9 mouse cellular contexts compared by ENCODE assay signal in the genomic region with DNA sequence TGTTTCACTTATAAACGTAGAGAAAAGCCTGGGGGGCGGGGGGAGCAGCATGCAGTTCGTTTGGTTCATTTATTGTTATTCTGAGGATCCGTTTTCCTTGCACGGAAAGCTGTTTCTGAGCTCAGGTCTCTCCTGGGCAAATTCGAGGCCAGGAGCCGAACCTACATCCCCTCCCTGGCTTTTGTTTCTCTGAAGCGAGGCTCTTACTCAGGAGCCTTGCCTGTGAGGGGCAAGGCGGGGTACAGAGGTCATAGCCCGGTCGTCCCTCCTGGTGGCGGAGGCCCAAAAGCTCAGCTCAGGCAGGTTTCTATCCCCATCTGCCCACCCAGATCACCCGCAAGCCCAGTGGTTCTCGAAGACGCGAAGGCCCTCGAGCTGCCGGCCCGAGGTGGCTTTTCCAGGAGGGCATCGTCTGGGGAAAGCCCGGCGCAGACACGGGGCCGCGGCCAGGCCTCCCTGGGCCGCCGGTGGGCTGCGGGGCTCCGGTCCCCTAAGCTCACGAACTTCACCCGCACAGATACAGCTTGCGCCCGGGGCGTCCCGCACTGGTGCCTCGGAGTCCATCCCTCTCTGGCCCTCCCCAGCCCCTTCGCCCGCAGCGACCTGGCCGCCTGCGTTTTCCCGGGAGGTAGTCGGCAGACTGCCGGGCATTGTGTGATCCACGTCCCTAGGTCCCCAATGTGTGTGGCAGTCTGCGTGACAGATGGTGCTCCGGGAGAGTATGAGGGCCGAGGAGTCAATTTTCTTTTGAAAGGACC. TPM values are rescaled to one million over a fixed set of nuclear protein-coding genes. Genes with fewer than 3 reads are reported as not detected.
DNase-seq lines count a peak whose midpoint lies in the region; ATAC-seq and TF ChIP-seq lines count a peak whose summit lies in the region.
"Had no signal": no experiment of that assay in that cellular context is flagged by ENCODE, and none has a peak within 500 bp of the region (broad histone marks: within the 10 kb centered on the region; RNA-seq: fewer than 3 reads in every experiment).

No protein-coding gene starts in this region.

- H3K4me2 ChIP-seq in forebrain, embryonic 16.5 days (ENCODE audit: low read length) = peak overlapping the region; percentile 68
- H3K4me2 ChIP-seq in limb, embryonic 14.5 days (replicated peaks; ENCODE audit: low read depth, low read length, severe bottlenecking) = peak overlapping the region; percentile 55
- H3K4me2 ChIP-seq in stomach, embryonic 16.5 days (ENCODE audit: low read depth, low read length) = peak overlapping the region; percentile 38

- no peaks in the 10 kb centered on the region for H3K9me3 ChIP-seq in forebrain, embryonic 16.5 days (ENCODE audit: control insufficient read depth, low read length)
- H3K9me3 ChIP-seq in limb, embryonic 14.5 days (ENCODE audit: control insufficient read depth, low read length) = no peaks in the 10 kb centered on the region
- no peaks in the 10 kb centered on the region for H3K9me3 ChIP-seq in stomach, embryonic 16.5 days (replicated peaks; ENCODE audit: control insufficient read depth, low read length)

- peak overlapping the region; percentile 70 for H3K9ac ChIP-seq in forebrain, embryonic 16.5 days (replicated peaks; ENCODE audit: low read depth, low read length)
- H3K9ac ChIP-seq in limb, embryonic 14.5 days (ENCODE audit: low read depth, low read length, severe bottlenecking) = peak overlapping the region; percentile 25; the same call in 1 of the 2 replicates
- H3K9ac ChIP-seq in stomach, embryonic 16.5 days (ENCODE audit: low read length) = no peak overlapping the region

- ATAC-seq in forebrain, embryonic 16.5 days = peak; percentile 35; the same call in 1 of the 2 replicates
- no peak for ATAC-seq in limb, embryonic 14.5 days (ENCODE audit: low FRiP score, low read depth)
- no peak for ATAC-seq in stomach, embryonic 16.5 days (ENCODE audit: insufficient read depth, low FRiP score)
- no peak for ATAC-seq in frontal cortex, adult (ENCODE audit: low TSS enrichment)

- no peaks in the 10 kb centered on the region for H3K36me3 ChIP-seq in forebrain, embryonic 16.5 days (ENCODE audit: control insufficient read depth, insufficient read depth)
- no peaks in the 10 kb centered on the region for H3K36me3 ChIP-seq in limb, embryonic 14.5 days (ENCODE audit: control insufficient read depth, insufficient read depth, low read length)
- no peaks in the 10 kb centered on the region for H3K36me3 ChIP-seq in stomach, embryonic 16.5 days (ENCODE audit: control insufficient read depth, insufficient read depth, low read length)

- WGBS in forebrain, embryonic 16.5 days = under 1% methylated on average over 48 of the region's 48 CpGs
- WGBS in limb, embryonic 14.5 days = 2% methylated on average over 37 of the region's 48 CpGs
- 2% methylated on average over 48 of the region's 48 CpGs for WGBS in stomach, embryonic 16.5 days

- peak; percentile 18 to 32 for DNase-seq in layer of hippocampus, postnatal 10 days (ENCODE audit: low spot score in 2 of 2)
- no peak for DNase-seq in layer of hippocampus, adult 8-10 months (ENCODE audit: low spot score in 2 of 2)
- peak; percentile 81 for DNase-seq in cerebellum, adult 9-11 months
- DNase-seq in limb, embryonic 14.5 days (ENCODE audit: low spot score) = no peak
- no peak for DNase-seq in thymus, postnatal 25 days

- H3K27ac ChIP-seq in forebrain, embryonic 16.5 days (ENCODE audit: low read length) = peak overlapping the region; percentile 80
- H3K27ac ChIP-seq in limb, embryonic 14.5 days (replicated peaks; ENCODE audit: low read depth, low read length) = no peak overlapping the region
- H3K27ac ChIP-seq in stomach, embryonic 16.5 days (ENCODE audit: low read length) = no peak overlapping the region

- peaks cover 12% of the 10 kb centered on the region for H3K27me3 ChIP-seq in forebrain, embryonic 16.5 days (replicated peaks; ENCODE audit: control insufficient read depth, insufficient read depth, low read length)
- peaks cover 63% of the 10 kb centered on the region for H3K27me3 ChIP-seq in limb, embryonic 14.5 days (ENCODE audit: control insufficient read depth, insufficient read depth, low read length)
- H3K27me3 ChIP-seq in stomach, embryonic 16.5 days (ENCODE audit: control insufficient read depth, insufficient read depth, low read length) = peaks cover 64% of the 10 kb centered on the region

- H3K4me3 ChIP-seq in forebrain, embryonic 16.5 days (replicated peaks; ENCODE audit: low read length) = peak overlapping the region; percentile 50
- peak overlapping the region; percentile 37 for H3K4me3 ChIP-seq in limb, embryonic 14.5 days (replicated peaks; ENCODE audit: low read length)
- H3K4me3 ChIP-seq in stomach, embryonic 16.5 days (replicated peaks; ENCODE audit: low read length) = peak overlapping the region; percentile 27

- peaks cover 19% of the 10 kb centered on the region for H3K4me1 ChIP-seq in forebrain, embryonic 16.5 days (replicated peaks; ENCODE audit: control insufficient read depth, insufficient read depth, low read length)
- peaks cover 17% of the 10 kb centered on the region for H3K4me1 ChIP-seq in limb, embryonic 14.5 days (ENCODE audit: control insufficient read depth, insufficient read depth, low read length)
- H3K4me1 ChIP-seq in stomach, embryonic 16.5 days (ENCODE audit: control insufficient read depth, insufficient read depth, low read length) = peaks cover 15% of the 10 kb centered on the region; the same call in 1 of the 2 replicates

- TF ChIP-seq POLR2A in limb, embryonic 14.5 days (IDR thresholded peaks at IDR 0.05; ENCODE audit: borderline replicate concordance, extremely low read depth, insufficient read depth, insufficient read length) = no peak

RNA-seq across cellular contexts. Expression of gene Nhlh2, which starts 1.6 kb away (rescaled TPM):
- 1 to 10 TPM; 4.4 to 4.9 TPM for total RNA-seq in layer of hippocampus, postnatal 10 days (2021)
- 1 to 10 TPM in 3 of 4 experiments, under 1 TPM in 1; 0.79 to 1.4 (median 1.3) TPM for total RNA-seq in layer of hippocampus, adult 8-10 months (2022)
- 19.0 and 19.6 TPM in 2 replicates for polyA plus RNA-seq in forebrain, embryonic 16.5 days (2015; fragmentation: Nextera tagmentation; extraction: Ambion mirVana)
- polyA plus RNA-seq in limb, embryonic 14.5 days (2012; rRNA removed) = 0.03 and 0.08 TPM in 2 replicates
- polyA plus RNA-seq in limb, embryonic 14.5 days (2014; fragmentation: Nextera tagmentation; extraction: Ambion mirVana) = not detected in 2 replicates
- polyA plus RNA-seq in stomach, embryonic 16.5 days (2015; fragmentation: Nextera tagmentation; extraction: Ambion mirVana) = not detected in 2 replicates
- total RNA-seq: liver, adult 2 months had no signal
- polyA plus RNA-seq: liver, adult 2 months had no signal

Comparison
In these comparisons a context has a peak if more than half of its experiments do, and no peak if none do; other contexts are left out.
1. DNase-seq: peak in layer of hippocampus, postnatal 10 days (2 of 2) and cerebellum, adult 9-11 months (single experiment); none in layer of hippocampus, adult 8-10 months (0 of 2), limb, embryonic 14.5 days (single experiment) and thymus, postnatal 25 days (single experiment).
2. RNA of gene Nhlh2, which starts 1.6 kb away (polyA plus RNA-seq): 19.0 to 19.6 TPM in forebrain, embryonic 16.5 days; 0.03 to 0.08 TPM in limb, embryonic 14.5 days and not detected in stomach, embryonic 16.5 days; every median in the first group is over 10 times any median in the second.
3. Peak in every context shown above with its lines, with median percentiles within 50 percentile points of each other: H3K4me2 ChIP-seq and H3K4me3 ChIP-seq.